Mouse (Mus musculus) limb, embryonic 11.5 days (tissue): ENCODE measurements at regions not wholly inside any gene's neighbourhood (a gene's known extent, or its start where the extent isn't known, plus 50 kb on each side); places are given as distances from the start of the nearest gene placed in this dataset.

Experiments
- ATAC-seq: fragments of 200-750 bp; cut with Nextera tagmentation; 2 replicates; pipeline ENCODE4 v1.8.0; 2017; ENCODE audit warnings: low read depth; ENCODE audit not compliant: insufficient number of reproducible peaks, low FRiP score, low TSS enrichment
- DNase-seq: peaks from one replicate; pipeline ENCODE4 v3.0.0-alpha.2; 2015; ENCODE audit warnings: low spot score
- H3K27ac ChIP-seq: fragments of 300-500 bp; sonication (generic); replicated peaks from 2 replicates; pipeline ENCODE4 v1.5.1; 2014; ENCODE audit warnings: low read depth, mild to moderate bottlenecking, low read length
- H3K27me3 ChIP-seq: fragments of 300-500 bp; sonication (generic); 2 replicates; pipeline ENCODE4 v1.6.1; 2014; ENCODE audit warnings: mild to moderate bottlenecking, low read length, mixed read lengths; ENCODE audit not compliant: control insufficient read depth, insufficient read depth
- H3K36me3 ChIP-seq: fragments of 300-500 bp; sonication (generic); 2 replicates; pipeline ENCODE4 v1.6.1; 2014; ENCODE audit warnings: mild to moderate bottlenecking, low read length, moderate library complexity, mixed read lengths; ENCODE audit not compliant: control insufficient read depth, insufficient read depth
- H3K4me1 ChIP-seq: fragments of 300-500 bp; sonication (generic); 2 replicates; pipeline ENCODE4 v1.6.1; 2014; ENCODE audit warnings: low read length, mixed read lengths; ENCODE audit not compliant: control insufficient read depth, insufficient read depth
- H3K4me2 ChIP-seq: fragments of 300-500 bp; sonication (generic); 2 replicates; pipeline ENCODE4 v1.6.1; 2014; ENCODE audit warnings: low read depth, mild to moderate bottlenecking, moderate library complexity; ENCODE audit not compliant: severe bottlenecking
- H3K4me3 ChIP-seq: fragments of 300-500 bp; sonication (generic); 2 replicates; pipeline ENCODE4 v1.5.1; 2014; ENCODE audit warnings: low read depth, low read length
- H3K9ac ChIP-seq: fragments of 300-500 bp; sonication (generic); 2 replicates; pipeline ENCODE4 v1.6.1; 2014; ENCODE audit warnings: mild to moderate bottlenecking, low read length
- H3K9me3 ChIP-seq: fragments of 300-500 bp; sonication (generic); 2 replicates; pipeline ENCODE4 v1.6.1; 2016; ENCODE audit warnings: low read length; ENCODE audit not compliant: control insufficient read depth
- WGBS: fragments of 180-500 bp; shearing (Covaris S2); extraction: QIAGEN DNeasy Blood & Tissue Kit; methylation state at CpG from one replicate; pipeline ENCODE4 v1.1.7; 2014; 5-methylcytosine and 5-hydroxymethylcytosine counted together

DNA sequence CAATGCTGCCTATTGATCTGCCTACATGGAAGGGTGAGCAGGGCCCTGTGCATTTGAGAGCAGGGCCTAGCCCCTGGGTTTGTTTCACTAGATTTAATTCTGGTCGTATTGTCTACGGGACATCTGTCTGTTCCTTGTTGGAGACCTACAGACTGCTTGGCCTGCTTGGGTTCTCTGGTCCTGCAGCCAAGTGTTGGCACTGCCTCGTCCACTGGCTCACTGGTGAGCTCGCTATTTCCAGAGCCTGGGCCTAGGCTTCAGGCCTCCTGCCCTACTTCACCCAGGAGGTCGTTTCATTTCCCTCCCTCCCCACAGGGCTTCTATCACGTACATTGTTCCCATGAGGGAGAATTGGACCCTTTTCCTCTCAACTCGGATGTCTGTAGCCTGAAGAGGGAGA is 62.2 kb upstream of the Blcap start:
- Histone ChIP-seq H3K9me3 (no peaks in the 10 kb centered on the region), H3K27me3 (no peaks in the 10 kb centered on the region), H3K36me3 (no peaks in the 10 kb centered on the region), H3K4me2 (no peak overlapping the region), H3K27ac (no peak overlapping the region), H3K4me3 (no peak overlapping the region), H3K4me1 (no peaks in the 10 kb centered on the region), H3K9ac (no peak overlapping the region)
- 55% methylated on average over 7 of the region's 7 CpGs for WGBS
- no peak for ATAC-seq
- DNase-seq: no peak

DNA sequence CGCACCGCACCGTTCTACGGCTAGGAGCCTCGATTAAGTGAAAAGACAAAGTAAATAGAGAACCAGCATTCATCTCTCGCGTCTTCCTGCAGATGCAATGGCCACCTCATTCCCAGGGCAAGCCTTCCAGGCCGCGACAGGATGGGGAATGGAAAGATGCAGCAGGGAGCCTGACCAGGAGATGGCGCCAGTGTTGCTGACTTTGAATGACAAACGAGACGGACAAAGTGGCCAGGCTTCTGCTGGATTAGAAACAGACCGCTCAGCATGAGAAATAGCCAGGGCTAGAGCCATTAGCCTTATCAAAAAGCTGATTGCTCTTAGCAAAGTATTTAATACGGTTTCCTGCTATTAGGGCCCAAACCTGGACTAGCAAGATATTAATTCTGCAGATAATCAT is 64.6 kb upstream of the Blcap start:
- Histone ChIP-seq H3K4me2 (no peak overlapping the region), H3K27me3 (no peaks in the 10 kb centered on the region), H3K4me1 (no peaks in the 10 kb centered on the region), H3K9ac (no peak overlapping the region), H3K4me3 (no peak overlapping the region), H3K9me3 (no peaks in the 10 kb centered on the region), H3K27ac (no peak overlapping the region), H3K36me3 (no peaks in the 10 kb centered on the region)
- ATAC-seq (no peak), DNase-seq (peak; percentile 96)
- WGBS: 9% methylated on average over 14 of the region's 14 CpGs

DNA sequence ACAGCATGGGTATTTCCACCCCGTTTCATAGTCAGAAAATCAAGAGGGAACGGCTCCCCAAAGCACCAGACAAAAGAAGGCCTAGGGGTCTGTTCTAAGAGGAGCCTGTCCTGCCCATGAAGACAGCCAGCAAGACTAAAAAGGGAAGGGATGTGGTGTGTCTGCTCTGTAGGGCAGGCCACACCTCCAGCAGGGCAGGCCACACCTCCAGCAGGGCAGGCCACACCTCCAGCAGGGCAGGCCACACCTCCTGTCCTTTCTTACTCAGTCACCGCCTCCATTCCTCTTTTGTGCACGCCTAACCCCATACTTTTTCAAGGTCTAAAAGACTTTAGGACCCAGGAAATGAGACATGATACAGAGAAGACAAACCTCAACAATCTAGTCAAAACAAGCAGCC is 69.8 kb upstream of the Blcap start:
- no peak for DNase-seq
- Histone ChIP-seq H3K36me3 (no peaks in the 10 kb centered on the region), H3K4me1 (no peaks in the 10 kb centered on the region), H3K27me3 (no peaks in the 10 kb centered on the region), H3K27ac (no peak overlapping the region), H3K9me3 (no peaks in the 10 kb centered on the region), H3K9ac (no peak overlapping the region), H3K4me2 (no peak overlapping the region), H3K4me3 (no peak overlapping the region)
- 35% methylated on average over 4 of the region's 4 CpGs for WGBS
- no peak for ATAC-seq

DNA sequence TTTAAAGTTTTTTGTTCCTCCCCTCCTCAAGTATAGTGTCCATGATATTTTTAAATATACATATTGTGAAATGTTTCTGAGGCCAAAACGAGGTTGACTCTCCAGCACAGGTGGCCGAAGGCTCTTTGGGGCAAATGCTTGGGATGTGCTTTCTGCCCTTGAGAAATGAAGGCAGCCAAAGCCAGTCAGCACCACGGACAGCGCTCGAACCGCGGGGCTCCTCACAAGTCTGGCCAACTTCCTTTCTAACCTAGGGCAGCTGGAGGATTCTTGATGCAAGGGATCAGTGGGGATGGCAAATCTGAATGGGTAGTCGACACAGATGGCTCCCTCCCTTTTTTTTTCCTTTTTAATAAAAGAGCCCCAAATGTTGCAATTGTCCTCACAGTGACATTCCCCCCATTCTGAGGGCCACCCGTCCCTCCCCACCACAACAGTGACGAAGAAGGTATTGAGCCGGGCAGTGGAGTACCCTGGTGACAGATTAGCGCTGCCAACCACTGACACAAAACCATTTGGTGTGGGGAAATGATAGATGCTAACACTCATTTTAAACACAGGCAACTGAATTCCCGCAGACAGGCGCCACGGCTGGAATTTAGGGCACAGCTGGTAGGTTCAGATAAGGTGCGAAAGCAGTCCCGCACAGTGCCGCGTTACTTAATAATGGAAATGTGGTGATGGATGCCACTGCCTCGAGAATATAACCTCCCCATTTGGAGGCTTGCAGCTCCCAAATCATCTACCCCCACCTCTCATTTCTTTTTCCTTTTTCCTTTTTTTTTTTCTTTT is 73.4 kb upstream of the Ctnnbl1 start:
- Histone ChIP-seq H3K9ac (no peak overlapping the region), H3K27ac (no peak overlapping the region), H3K36me3 (no peaks in the 10 kb centered on the region), H3K4me1 (no peaks in the 10 kb centered on the region), H3K4me2 (no peak overlapping the region), H3K4me3 (no peak overlapping the region), H3K27me3 (no peaks in the 10 kb centered on the region), H3K9me3 (no peaks in the 10 kb centered on the region)
- WGBS: 15% methylated on average over 20 of the region's 20 CpGs
- ATAC-seq (no peak), DNase-seq (peak; percentile 94)

- no peak overlapping the region for H3K9ac ChIP-seq
- H3K4me3 ChIP-seq: no peak overlapping the region
- no peak overlapping the region for H3K4me2 ChIP-seq
- no peak for ATAC-seq
- H3K27ac ChIP-seq: no peak overlapping the region
- H3K9me3 ChIP-seq: no peaks in the 10 kb centered on the region
- no peaks in the 10 kb centered on the region for H3K36me3 ChIP-seq
- H3K4me1 ChIP-seq: no peaks in the 10 kb centered on the region
- WGBS: 43% methylated on average over 6 of the region's 6 CpGs
- no peak for DNase-seq
- no peaks in the 10 kb centered on the region for H3K27me3 ChIP-seq
Measured at GRCm38 (mm10) chr2:157664481-157664880, 72.7 kb upstream of the Ctnnbl1 start.

- 83% methylated on average over 2 of the region's 2 CpGs for WGBS
- ATAC-seq: no peak
Measured at GRCm38 (mm10) chr2:157670191-157670590, 67.0 kb upstream of the Ctnnbl1 start.

GRCm38 (mm10) chr2:157674906-157675305 is 62.3 kb upstream of the Ctnnbl1 start:
- Histone ChIP-seq H3K36me3 (no peaks in the 10 kb centered on the region), H3K27me3 (no peaks in the 10 kb centered on the region), H3K4me3 (no peak overlapping the region), H3K4me1 (peaks cover 4% of the 10 kb centered on the region; the same call in 1 of the 2 replicates), H3K4me2 (no peak overlapping the region), H3K9ac (no peak overlapping the region), H3K27ac (no peak overlapping the region), H3K9me3 (no peaks in the 10 kb centered on the region)
- WGBS: 41% methylated on average over 19 of the region's 19 CpGs
- DNase-seq: no peak
- ATAC-seq: no peak

More at GRCm38 (mm10) chr2:157670191-157670590, 67.0 kb upstream of the Ctnnbl1 start:
- Histone ChIP-seq H3K27ac (no peak overlapping the region), H3K4me3 (no peak overlapping the region), H3K4me2 (no peak overlapping the region), H3K36me3 (no peaks in the 10 kb centered on the region), H3K9ac (no peak overlapping the region), H3K27me3 (no peaks in the 10 kb centered on the region), H3K4me1 (peaks cover 2% of the 10 kb centered on the region; the same call in 1 of the 2 replicates), H3K9me3 (no peaks in the 10 kb centered on the region)
- DNase-seq: no peak

DNA sequence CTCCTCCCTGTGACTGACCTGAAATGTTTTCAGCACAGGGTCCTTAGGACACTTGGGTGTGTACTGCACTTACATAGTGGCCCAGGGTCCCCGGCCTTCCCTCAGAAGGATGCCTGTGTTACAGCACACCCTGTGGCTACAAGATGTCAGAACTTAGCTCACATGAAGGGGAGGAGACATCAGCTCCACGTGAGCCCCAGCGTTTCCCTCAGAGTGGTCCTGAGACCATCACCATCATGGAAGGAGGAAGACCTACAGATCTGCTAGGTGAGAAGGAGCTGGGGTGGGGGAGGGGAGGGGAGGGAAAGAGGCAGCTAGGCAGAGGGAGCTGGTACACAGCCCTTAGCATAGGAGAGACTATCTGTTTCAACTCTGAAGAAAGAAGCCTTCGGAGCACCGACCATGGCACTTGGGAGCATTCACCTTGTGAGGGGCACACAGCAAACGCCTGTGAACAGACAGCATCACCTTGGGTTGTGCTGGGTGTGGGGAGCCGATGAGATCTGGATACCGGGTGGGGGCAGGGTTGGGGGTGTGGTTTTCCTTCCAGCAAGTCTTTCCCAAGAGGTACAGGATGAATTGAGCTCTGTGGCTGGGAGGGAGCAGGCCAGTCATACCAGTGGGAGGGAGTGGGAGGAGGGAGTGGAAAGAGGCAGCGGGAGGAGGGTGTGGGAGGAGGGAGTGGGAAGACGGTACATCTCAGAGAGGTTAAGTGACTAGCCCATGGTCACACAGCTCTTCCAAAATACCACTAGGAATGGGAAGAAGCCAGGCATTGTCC is 60.6 kb upstream of the Ctnnbl1 start:
- Histone ChIP-seq H3K4me2 (no peak overlapping the region), H3K36me3 (no peaks in the 10 kb centered on the region), H3K9ac (no peak overlapping the region), H3K27ac (no peak overlapping the region), H3K27me3 (no peaks in the 10 kb centered on the region), H3K9me3 (no peaks in the 10 kb centered on the region), H3K4me1 (peaks cover 4% of the 10 kb centered on the region; the same call in 1 of the 2 replicates), H3K4me3 (no peak overlapping the region)
- no peak for ATAC-seq
- DNase-seq: no peak
- 40% methylated on average over 10 of the region's 10 CpGs for WGBS
